Mouse (Mus musculus) lung, postnatal 0 days (tissue): ENCODE data around the gene Gm15217.

Source experiments
- CTCF ChIP-seq: IDR thresholded peaks from 2 replicates; pipeline ENCODE4 v1.5.1; 2016; ENCODE audit warnings: antibody characterized with exemption, mild to moderate bottlenecking
- EP300 ChIP-seq: IDR thresholded peaks from 2 replicates; pipeline ENCODE4 v1.6.1; 2016; ENCODE audit warnings: antibody characterized with exemption, mild to moderate bottlenecking, control low read depth

DNA sequence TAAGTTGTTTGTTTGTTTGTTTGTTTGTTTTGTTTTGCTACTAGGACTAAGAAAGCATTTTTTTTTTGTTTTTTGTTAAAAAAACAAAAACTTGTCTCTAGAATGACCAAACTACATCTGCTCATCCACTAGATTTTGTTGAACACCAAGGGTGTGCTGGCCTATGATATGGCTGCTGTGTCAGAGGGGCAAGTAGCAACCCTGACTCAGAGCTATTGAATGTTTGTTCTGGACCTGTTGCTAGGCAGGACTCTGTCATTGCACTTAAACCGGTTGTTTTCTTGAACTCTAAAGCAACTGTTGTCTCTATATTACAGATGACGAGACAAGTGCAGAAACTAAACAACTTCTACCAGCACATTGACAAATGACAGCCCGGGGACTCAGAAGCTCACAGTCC lies 29.1 kb downstream of the Gm15217 start:
- TF ChIP-seq CTCF: no peak
- TF ChIP-seq EP300: no peak
